Mouse (Mus musculus): ENCODE measurements around the gene Dll4. TPM values are rescaled to one million over a fixed set of nuclear protein-coding genes. Genes with fewer than 3 reads are reported as not detected.

The Dll4 gene
- polyA plus RNA-seq, 1 experiment from 2014 or later: 3.7 TPM

GRCm38 (mm10) chr2:119313780-119314479 is 11.7 kb upstream of the Dll4 start:
- no peak overlapping the region for H3K9ac ChIP-seq (ENCODE audit: low read length)
- ATAC-seq (ENCODE audit: low FRiP score, low TSS enrichment) (no peak), DNase-seq (ENCODE audit: low spot score) (no peak)
- H3K4me1 ChIP-seq (replicated peaks; ENCODE audit: control insufficient read depth, insufficient read depth): no peaks in the 10 kb centered on the region
- H3K27ac ChIP-seq (replicated peaks): no peak overlapping the region
- no peak overlapping the region for H3K4me3 ChIP-seq (ENCODE audit: low read depth, low read length)
- H3K4me2 ChIP-seq (replicated peaks; ENCODE audit: low read depth): no peak overlapping the region
- H3K27me3 ChIP-seq (ENCODE audit: control insufficient read depth, insufficient read depth, low read length): no peaks in the 10 kb centered on the region
- H3K36me3 ChIP-seq (ENCODE audit: control insufficient read depth, insufficient read depth, low read length): no peaks in the 10 kb centered on the region
- 46% methylated on average over 10 of the region's 10 CpGs for WGBS
- TF ChIP-seq CTCF (IDR thresholded peaks at IDR 0.05; ENCODE audit: low read depth) (no peak), EP300 (optimal IDR thresholded peaks at IDR 0.05) (no peak)
- no peaks in the 10 kb centered on the region for H3K9me3 ChIP-seq (ENCODE audit: control insufficient read depth, low read length)

GRCm38 (mm10) chr2:119314742-119315310 is 10.8 kb upstream of the Dll4 start:
- H3K4me2 ChIP-seq (replicated peaks; ENCODE audit: low read depth): no peak overlapping the region
- TF ChIP-seq CTCF (IDR thresholded peaks at IDR 0.05; ENCODE audit: low read depth) (no peak), EP300 (optimal IDR thresholded peaks at IDR 0.05) (no peak)
- H3K9ac ChIP-seq (ENCODE audit: low read length): no peak overlapping the region
- no peaks in the 10 kb centered on the region for H3K9me3 ChIP-seq (ENCODE audit: control insufficient read depth, low read length)
- no peaks in the 10 kb centered on the region for H3K27me3 ChIP-seq (ENCODE audit: control insufficient read depth, insufficient read depth, low read length)
- H3K4me3 ChIP-seq (ENCODE audit: low read depth, low read length): no peak overlapping the region
- no peak overlapping the region for H3K27ac ChIP-seq (replicated peaks)
- DNase-seq (ENCODE audit: low spot score): no peak
- no peaks in the 10 kb centered on the region for H3K36me3 ChIP-seq (ENCODE audit: control insufficient read depth, insufficient read depth, low read length)
- no peak for ATAC-seq (ENCODE audit: low FRiP score, low TSS enrichment)
- 76% methylated on average over 12 of the region's 12 CpGs for WGBS
- no peaks in the 10 kb centered on the region for H3K4me1 ChIP-seq (replicated peaks; ENCODE audit: control insufficient read depth, insufficient read depth)

GRCm38 (mm10) chr2:119318043-119318710 is 7.4 kb upstream of the Dll4 start:
- no peak overlapping the region for H3K4me2 ChIP-seq (replicated peaks; ENCODE audit: low read depth)
- H3K27me3 ChIP-seq (ENCODE audit: control insufficient read depth, insufficient read depth, low read length): 0 out of 2 replicates have a peak, but pooled peaks cover 4% of the 10 kb centered on the region
- H3K4me3 ChIP-seq (ENCODE audit: low read depth, low read length): no peak overlapping the region
- no peak overlapping the region for H3K9ac ChIP-seq (ENCODE audit: low read length)
- no peaks in the 10 kb centered on the region for H3K36me3 ChIP-seq (ENCODE audit: control insufficient read depth, insufficient read depth, low read length)
- H3K4me1 ChIP-seq (replicated peaks; ENCODE audit: control insufficient read depth, insufficient read depth): peaks cover 7% of the 10 kb centered on the region
- TF ChIP-seq CTCF (IDR thresholded peaks at IDR 0.05; ENCODE audit: low read depth): no peak
- TF ChIP-seq EP300 (optimal IDR thresholded peaks at IDR 0.05): no peak
- H3K9me3 ChIP-seq (ENCODE audit: control insufficient read depth, low read length): no peaks in the 10 kb centered on the region
- WGBS: 61% methylated on average over 3 of the region's 3 CpGs
- ATAC-seq (ENCODE audit: low FRiP score, low TSS enrichment) (peak; percentile 71), DNase-seq (ENCODE audit: low spot score) (peak; percentile 62)
- H3K27ac ChIP-seq (replicated peaks): peak overlapping the region; percentile 81

GRCm38 (mm10) chr2:119320571-119320970 is 5.0 kb upstream of the Dll4 start:
- no peaks in the 10 kb centered on the region for H3K36me3 ChIP-seq (ENCODE audit: control insufficient read depth, insufficient read depth, low read length)
- WGBS: 68% methylated on average over 8 of the region's 8 CpGs
- no peak for DNase-seq (ENCODE audit: low spot score)
- ATAC-seq (ENCODE audit: low FRiP score, low TSS enrichment): no peak
- H3K27me3 ChIP-seq (ENCODE audit: control insufficient read depth, insufficient read depth, low read length): 0 out of 2 replicates have a peak, but pooled peaks cover 7% of the 10 kb centered on the region
- no peak overlapping the region for H3K9ac ChIP-seq (ENCODE audit: low read length)
- no peak overlapping the region for H3K4me3 ChIP-seq (ENCODE audit: low read depth, low read length)
- no peak overlapping the region for H3K4me2 ChIP-seq (replicated peaks; ENCODE audit: low read depth)
- H3K27ac ChIP-seq (replicated peaks): no peak overlapping the region
- no peaks in the 10 kb centered on the region for H3K9me3 ChIP-seq (ENCODE audit: control insufficient read depth, low read length)
- no peak for TF ChIP-seq EP300 (optimal IDR thresholded peaks at IDR 0.05)
- TF ChIP-seq CTCF (IDR thresholded peaks at IDR 0.05; ENCODE audit: low read depth): no peak
- H3K4me1 ChIP-seq (replicated peaks; ENCODE audit: control insufficient read depth, insufficient read depth): peaks cover 7% of the 10 kb centered on the region

- peak overlapping the region; percentile 55 for H3K4me2 ChIP-seq (replicated peaks; ENCODE audit: low read depth)
- no peaks in the 10 kb centered on the region for H3K9me3 ChIP-seq (ENCODE audit: control insufficient read depth, low read length)
- H3K9ac ChIP-seq (ENCODE audit: low read length): peak overlapping the region; percentile 35; the same call in 1 of the 2 replicates
- H3K4me1 ChIP-seq (replicated peaks; ENCODE audit: control insufficient read depth, insufficient read depth): peaks cover 7% of the 10 kb centered on the region
- WGBS: 10% methylated on average over 48 of the region's 48 CpGs
- no peaks in the 10 kb centered on the region for H3K36me3 ChIP-seq (ENCODE audit: control insufficient read depth, insufficient read depth, low read length)
- H3K4me3 ChIP-seq (ENCODE audit: low read depth, low read length): peak overlapping the region; percentile 32
- no peak for ATAC-seq (ENCODE audit: low FRiP score, low TSS enrichment)
- H3K27ac ChIP-seq (replicated peaks): no peak overlapping the region
- H3K27me3 ChIP-seq (ENCODE audit: control insufficient read depth, insufficient read depth, low read length): 0 out of 2 replicates have a peak, but pooled peaks cover 10% of the 10 kb centered on the region
- 0 out of 2 replicates have a peak, but pooled peaks have one; percentile 7 for TF ChIP-seq CTCF (IDR thresholded peaks at IDR 0.05; ENCODE audit: low read depth)
- no peak for TF ChIP-seq EP300 (optimal IDR thresholded peaks at IDR 0.05)
- peak; percentile 37 for DNase-seq (ENCODE audit: low spot score)
Observed at GRCm38 (mm10) chr2:119321771-119322586, 3.6 kb upstream of the Dll4 start.
